Mouse (Mus musculus) hindbrain, embryonic 12.5 days (tissue): ENCODE results near the gene Olfr1243. TPM values are rescaled to one million over a fixed set of nuclear protein-coding genes. Genes with fewer than 3 reads are reported as not detected.
"Not testable (repeated sequence)": the region's sequence is repeated elsewhere in the genome, so short reads cannot be mapped to it uniquely, and the experiment has no call there.

ENCODE experiments used
- ATAC-seq: fragments of 200-750 bp; cut with Nextera tagmentation; 2 replicates; pipeline ENCODE4 v1.8.0; 2017; ENCODE audit warnings: moderate TSS enrichment; ENCODE audit not compliant: low FRiP score
- H3K27ac ChIP-seq: fragments of 300-500 bp; sonication (generic); 2 replicates; pipeline ENCODE4 v1.5.1; 2016; ENCODE audit warnings: mild to moderate bottlenecking
- H3K27me3 ChIP-seq: fragments of 300-500 bp; sonication (generic); 2 replicates; pipeline ENCODE4 v1.6.1; 2016; ENCODE audit warnings: mild to moderate bottlenecking
- H3K36me3 ChIP-seq: fragments of 300-500 bp; sonication (generic); 2 replicates; pipeline ENCODE4 v1.6.1; 2016; ENCODE audit warnings: mild to moderate bottlenecking
- H3K4me1 ChIP-seq: fragments of 300-500 bp; sonication (generic); 2 replicates; pipeline ENCODE4 v1.6.1; 2016
- H3K4me2 ChIP-seq: fragments of 300-500 bp; sonication (generic); replicated peaks from 2 replicates; pipeline ENCODE4 v1.6.1; 2016; ENCODE audit warnings: mild to moderate bottlenecking
- H3K4me3 ChIP-seq: fragments of 300-500 bp; sonication (generic); 2 replicates; pipeline ENCODE4 v1.5.1; 2016; ENCODE audit warnings: mild to moderate bottlenecking
- H3K9ac ChIP-seq: fragments of 300-500 bp; sonication (generic); 2 replicates; pipeline ENCODE4 v1.6.1; 2016; ENCODE audit warnings: mild to moderate bottlenecking, moderate library complexity
- H3K9me3 ChIP-seq: fragments of 300-500 bp; sonication (generic); replicated peaks from 2 replicates; pipeline ENCODE4 v1.6.1; 2016; ENCODE audit warnings: mild to moderate bottlenecking
- WGBS: fragments of 180-500 bp; shearing (Covaris S2); methylation state at CpG from one replicate; pipeline ENCODE4 v1.1.7; 2016; 5-methylcytosine and 5-hydroxymethylcytosine counted together
- polyA plus RNA-seq: library from polyadenylated mRNA; unstranded; fragments of >200 nt; fragmentation: Nextera tagmentation; extraction: Ambion mirVana; gene quantifications from 2 replicates; pipeline ENCODE4 v1.2.1, GENCODE M21; 2016

Olfr1243 gene
- not detected in 2 replicates for polyA plus RNA-seq

- H3K27me3 ChIP-seq, result no peaks in the 10 kb centered on the region
- no peak within 1 kb of the TSS for H3K27ac ChIP-seq
- no peak within 1 kb of the TSS for H3K4me3 ChIP-seq
- H3K4me2 ChIP-seq, result no peak within 1 kb of the TSS
- no peaks in the 10 kb centered on the region for H3K36me3 ChIP-seq
- no peaks in the 10 kb centered on the region for H3K9me3 ChIP-seq
- no peak for ATAC-seq
- H3K9ac ChIP-seq, result no peak within 1 kb of the TSS
- WGBS, result 84% methylated on average over 1 of the region's 1 CpGs
- no peaks in the 10 kb centered on the region for H3K4me1 ChIP-seq
Observed at GRCm38 (mm10) chr2:89531387-89531786, at the start of gene Olfr1243. Gene Olfr1243, minus strand, starts transcription at chr2:89531487.

- Histone ChIP-seq H3K9ac (no peak within 1 kb of the TSS), H3K4me3 (no peak within 1 kb of the TSS), H3K36me3 (no peaks in the 10 kb centered on the region), H3K27me3 (no peaks in the 10 kb centered on the region), H3K9me3 (no peaks in the 10 kb centered on the region), H3K4me2 (no peak within 1 kb of the TSS), H3K4me1 (no peaks in the 10 kb centered on the region), H3K27ac (no peak within 1 kb of the TSS)
- WGBS, result 91% methylated on average over 1 of the region's 1 CpGs
- no peak for ATAC-seq
Observed at GRCm38 (mm10) chr2:89578347-89578746, 47.1 kb upstream of the Olfr1243 start, which contains the start of gene Olfr1245. Gene Olfr1245, minus strand, starts transcription at chr2:89578447.

GRCm38 (mm10) chr2:89562706-89563105 lies 31.4 kb upstream of the Olfr1243 start:
- not testable (repeated sequence) for ATAC-seq, H3K27me3 ChIP-seq
- 62% methylated on average over 2 of the region's 2 CpGs for WGBS

GRCm38 (mm10) chr2:89544516-89544915 lies 13.2 kb upstream of the Olfr1243 start:
- ATAC-seq, result no peak
- no peaks in the 10 kb centered on the region for H3K4me1 ChIP-seq
- no peak overlapping the region for H3K4me2 ChIP-seq
- no peaks in the 10 kb centered on the region for H3K27me3 ChIP-seq
- no peaks in the 10 kb centered on the region for H3K9me3 ChIP-seq
- H3K9ac ChIP-seq, result no peak overlapping the region
- H3K4me3 ChIP-seq, result no peak overlapping the region
- no peaks in the 10 kb centered on the region for H3K36me3 ChIP-seq
- WGBS, result 56% methylated on average over 2 of the region's 2 CpGs
- no peak overlapping the region for H3K27ac ChIP-seq

More at GRCm38 (mm10) chr2:89562706-89563105, 31.4 kb upstream of the Olfr1243 start:
- H3K4me2 ChIP-seq, H3K9me3 ChIP-seq, H3K9ac ChIP-seq, H3K27ac ChIP-seq, H3K4me1 ChIP-seq, H3K36me3 ChIP-seq, H3K4me3 ChIP-seq: not testable (repeated sequence)

DNA sequence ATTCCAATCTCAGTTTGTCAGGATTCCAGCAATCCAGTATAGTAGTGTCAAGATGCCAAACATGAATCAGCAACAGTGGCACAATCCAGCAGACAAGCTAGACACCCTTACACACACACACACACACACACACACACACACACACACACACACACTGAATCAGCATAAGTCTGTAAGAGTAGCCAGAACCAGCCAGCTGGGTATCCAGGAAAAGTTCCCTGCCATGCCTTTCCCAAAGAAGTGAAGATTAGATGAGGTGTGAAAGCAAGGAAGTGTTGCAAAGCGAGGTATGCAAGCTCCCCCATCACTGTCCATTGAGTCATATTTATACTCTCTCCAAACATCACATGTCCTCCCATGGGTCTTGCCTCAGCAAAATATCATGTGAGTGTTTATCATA lies 8.6 kb upstream of the Olfr1243 start:
- Histone ChIP-seq H3K27me3 (no peaks in the 10 kb centered on the region), H3K4me1 (no peaks in the 10 kb centered on the region), H3K27ac (no peak overlapping the region), H3K4me3 (no peak overlapping the region), H3K4me2 (no peak overlapping the region), H3K36me3 (no peaks in the 10 kb centered on the region), H3K9me3 (no peaks in the 10 kb centered on the region), H3K9ac (no peak overlapping the region)
- WGBS, result 71% methylated on average over 1 of the region's 1 CpGs
- no peak for ATAC-seq

DNA sequence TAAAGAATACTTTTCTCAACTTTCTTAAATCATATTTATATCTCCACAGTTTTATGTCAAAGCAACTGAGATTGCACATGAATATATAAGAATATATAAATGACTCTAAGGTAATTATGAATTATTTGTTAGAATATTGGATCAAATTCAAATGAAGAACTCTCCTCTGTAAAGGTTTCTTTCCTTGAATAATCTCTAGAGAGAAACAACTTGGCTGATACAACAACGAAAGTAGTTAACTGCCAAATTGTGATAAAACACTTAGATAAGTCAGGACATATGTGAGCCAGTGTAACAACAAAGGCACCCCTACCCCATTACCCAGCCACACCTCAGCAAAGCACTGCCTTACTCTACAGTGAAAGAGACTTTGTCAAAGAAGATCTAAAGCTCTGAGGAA lies 33.1 kb downstream of the Olfr1243 start, which contains the start of gene Olfr1242:
Olfr1242 (minus strand) TSS at position 101 of the 400 bp plus-strand sequence.
- H3K9me3 ChIP-seq, result no peaks in the 10 kb centered on the region
- H3K4me1 ChIP-seq, result no peaks in the 10 kb centered on the region
- no peak for ATAC-seq
- H3K27ac ChIP-seq, result no peak within 1 kb of the TSS
- WGBS, result 93% methylated on average over 1 of the region's 1 CpGs
- no peak within 1 kb of the TSS for H3K4me3 ChIP-seq
- H3K27me3 ChIP-seq, result no peaks in the 10 kb centered on the region
- no peaks in the 10 kb centered on the region for H3K36me3 ChIP-seq
- H3K4me2 ChIP-seq, result no peak within 1 kb of the TSS
- no peak within 1 kb of the TSS for H3K9ac ChIP-seq

- H3K36me3 ChIP-seq, result no peaks in the 10 kb centered on the region
- H3K9ac ChIP-seq, result no peak within 1 kb of the TSS
- no peak within 1 kb of the TSS for H3K27ac ChIP-seq
- no peaks in the 10 kb centered on the region for H3K4me1 ChIP-seq
- H3K4me3 ChIP-seq, result no peak within 1 kb of the TSS
- no peak within 1 kb of the TSS for H3K4me2 ChIP-seq
- ATAC-seq, result no peak
- no peaks in the 10 kb centered on the region for H3K27me3 ChIP-seq
- no peaks in the 10 kb centered on the region for H3K9me3 ChIP-seq
Observed at GRCm38 (mm10) chr2:89487026-89487425, 44.3 kb downstream of the Olfr1243 start, which contains the start of gene Olfr1241. Gene Olfr1241, minus strand, starts transcription at chr2:89487126.

Other genes with a start within 250 kb of the Olfr1243 start
- not detected in 2 replicates for gene Olfr1229, start 243.5 kb downstream of the Olfr1243 start, polyA plus RNA-seq
- gene Olfr1230, start 234.2 kb downstream of the Olfr1243 start, polyA plus RNA-seq, result not detected in 2 replicates
- not detected in 2 replicates for gene Olfr1231, start 224.4 kb downstream of the Olfr1243 start, polyA plus RNA-seq
- gene Olfr1232, start 201.8 kb downstream of the Olfr1243 start, polyA plus RNA-seq, result not detected in 2 replicates
- not detected in 2 replicates for gene Olfr1233, start 189.1 kb downstream of the Olfr1243 start, polyA plus RNA-seq
- not detected in 2 replicates for gene Olfr1234, start 166.6 kb downstream of the Olfr1243 start, polyA plus RNA-seq
- gene Olfr1238, start 121.8 kb downstream of the Olfr1243 start, polyA plus RNA-seq, result not detected in 2 replicates
- not detected in 2 replicates for gene Olfr1239, start 111.1 kb downstream of the Olfr1243 start, polyA plus RNA-seq
- not detected in 2 replicates for gene Olfr1240, start 88.5 kb downstream of the Olfr1243 start, polyA plus RNA-seq
- not detected in 2 replicates for gene Olfr1241, start 44.4 kb downstream of the Olfr1243 start, polyA plus RNA-seq
- gene Olfr1242, start 33.2 kb downstream of the Olfr1243 start, polyA plus RNA-seq, result not detected in 2 replicates
- gene Olfr1245, start 47.0 kb upstream of the Olfr1243 start, polyA plus RNA-seq, result not detected in 2 replicates
- gene Olfr1246, start 61.7 kb upstream of the Olfr1243 start, polyA plus RNA-seq, result not detected in 2 replicates
- not detected in 2 replicates for gene Olfr1247, start 82.6 kb upstream of the Olfr1243 start, polyA plus RNA-seq
- not detected in 2 replicates for gene Olfr1248, start 86.8 kb upstream of the Olfr1243 start, polyA plus RNA-seq
- gene Olfr1249, start 103.5 kb upstream of the Olfr1243 start, polyA plus RNA-seq, result not detected in 2 replicates
- gene Olfr1250, start 130.0 kb upstream of the Olfr1243 start, polyA plus RNA-seq, result not detected in 2 replicates
- gene Olfr1251, start 140.4 kb upstream of the Olfr1243 start, polyA plus RNA-seq, result not detected in 2 replicates
- not detected in 2 replicates for gene Olfr1252, start 193.5 kb upstream of the Olfr1243 start, polyA plus RNA-seq
- gene Olfr1253, start 225.6 kb upstream of the Olfr1243 start, polyA plus RNA-seq, result not detected in 2 replicates